Mouse (Mus musculus): ENCODE results near the gene Ccl12.
A peak's percentile ranks its signal among the peaks of the same experiment; 100 is the strongest.

Ccl12 gene

DNA sequence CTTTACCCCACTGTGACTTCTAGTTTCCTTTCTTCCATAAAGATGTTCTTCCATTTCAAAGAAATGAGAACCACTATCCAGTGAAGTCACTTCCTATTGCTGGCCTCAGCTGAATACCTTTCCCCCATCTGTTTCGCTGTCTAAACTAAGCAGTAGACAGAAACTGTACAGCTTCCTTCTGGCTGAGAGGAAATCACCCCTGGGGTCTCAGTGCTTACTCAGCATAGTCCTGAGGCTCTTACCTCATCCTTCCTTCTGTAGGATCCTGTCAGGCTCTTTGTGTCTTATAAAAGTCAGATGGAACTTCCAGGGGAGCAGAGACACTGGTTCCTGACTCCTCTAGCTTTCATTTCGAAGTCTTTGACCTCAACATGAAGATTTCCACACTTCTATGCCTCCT, at the start of gene Ccl12:
Ccl12 (plus strand) TSS at position 317 of the 400 bp plus-strand sequence.
- no peak for DNase-seq

DNA sequence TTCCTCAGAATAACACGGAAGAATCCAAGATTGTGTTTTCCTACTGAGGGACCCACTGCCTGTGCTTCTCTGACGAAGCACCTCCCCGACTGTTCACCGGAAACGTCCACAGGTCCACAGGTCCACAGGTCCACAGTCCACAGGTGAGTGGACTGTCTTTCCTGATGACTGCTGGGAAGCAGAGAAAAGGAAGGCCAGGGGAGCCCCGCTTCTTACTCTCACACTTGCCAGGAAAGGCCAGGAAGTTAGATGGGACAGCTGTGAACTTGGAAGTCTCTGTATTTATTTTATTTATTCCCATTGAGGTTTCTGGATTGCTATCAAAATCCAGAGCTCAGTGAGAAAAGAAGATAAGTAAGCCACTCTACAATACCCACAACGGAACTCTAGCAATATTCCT, 47.8 kb upstream of the Ccl12 start:
- no peak for DNase-seq

DNA sequence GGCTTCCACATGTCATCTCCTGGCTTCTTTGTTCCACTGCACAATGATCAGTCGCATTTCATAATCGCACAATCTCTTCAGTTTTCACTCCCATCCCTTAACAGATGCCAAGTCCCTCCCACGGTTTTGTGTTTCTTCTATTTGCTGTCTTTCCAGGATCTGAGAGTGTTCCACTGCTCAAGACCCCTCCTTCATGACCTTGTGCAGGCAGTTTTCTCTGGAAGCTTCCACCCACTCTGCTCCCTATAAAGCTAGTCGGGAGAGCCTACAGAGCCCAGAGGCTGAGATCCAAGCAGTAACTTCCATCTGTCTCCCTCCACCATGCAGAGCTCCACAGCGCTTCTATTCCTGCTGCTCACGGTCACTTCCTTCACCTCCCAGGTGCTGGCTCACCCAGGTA, 44.0 kb upstream of the Ccl12 start, which contains the start of gene Ccl11:
Ccl11 (plus strand) TSS at position 178 of the 400 bp plus-strand sequence.
- DNase-seq: no peak

DNA sequence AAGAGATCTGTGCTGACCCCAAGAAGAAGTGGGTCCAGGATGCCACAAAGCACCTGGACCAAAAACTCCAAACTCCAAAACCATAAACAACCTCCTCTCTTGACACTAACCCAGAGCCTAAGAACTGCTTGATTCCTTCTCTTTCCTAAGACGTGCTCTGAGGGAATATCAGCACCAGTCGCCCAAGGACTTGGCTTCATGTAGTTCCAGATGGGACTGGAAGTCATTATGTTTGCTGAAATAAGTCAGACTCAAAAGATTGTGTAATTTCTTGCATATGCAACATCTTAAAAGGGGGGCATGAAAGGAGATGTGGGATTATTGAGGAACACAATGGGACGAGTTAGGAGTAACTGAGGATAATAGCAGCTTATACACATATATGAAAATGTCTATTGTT, 39.4 kb upstream of the Ccl12 start:
- no peak for DNase-seq

DNA sequence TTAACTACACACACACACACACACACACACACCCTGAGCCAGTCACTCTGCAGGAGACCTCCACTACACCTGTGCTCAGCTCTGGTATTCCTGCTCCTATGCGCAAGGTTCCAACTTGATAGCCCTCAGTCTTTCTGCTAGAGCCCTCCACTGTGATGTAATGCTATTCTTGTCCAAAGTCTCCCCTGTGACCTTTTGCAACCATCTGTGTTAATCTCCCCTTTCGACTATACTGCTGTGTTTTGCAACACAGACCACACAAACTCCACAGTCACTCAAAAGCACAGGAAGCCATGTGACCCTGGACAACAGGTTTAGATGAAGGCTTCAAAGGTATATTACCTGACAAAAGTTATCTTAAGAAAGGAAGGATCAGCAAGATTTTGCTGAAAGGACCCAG, 38.2 kb upstream of the Ccl12 start:
- DNase-seq: peak in 1 of 2 experiments; percentile 10

DNA sequence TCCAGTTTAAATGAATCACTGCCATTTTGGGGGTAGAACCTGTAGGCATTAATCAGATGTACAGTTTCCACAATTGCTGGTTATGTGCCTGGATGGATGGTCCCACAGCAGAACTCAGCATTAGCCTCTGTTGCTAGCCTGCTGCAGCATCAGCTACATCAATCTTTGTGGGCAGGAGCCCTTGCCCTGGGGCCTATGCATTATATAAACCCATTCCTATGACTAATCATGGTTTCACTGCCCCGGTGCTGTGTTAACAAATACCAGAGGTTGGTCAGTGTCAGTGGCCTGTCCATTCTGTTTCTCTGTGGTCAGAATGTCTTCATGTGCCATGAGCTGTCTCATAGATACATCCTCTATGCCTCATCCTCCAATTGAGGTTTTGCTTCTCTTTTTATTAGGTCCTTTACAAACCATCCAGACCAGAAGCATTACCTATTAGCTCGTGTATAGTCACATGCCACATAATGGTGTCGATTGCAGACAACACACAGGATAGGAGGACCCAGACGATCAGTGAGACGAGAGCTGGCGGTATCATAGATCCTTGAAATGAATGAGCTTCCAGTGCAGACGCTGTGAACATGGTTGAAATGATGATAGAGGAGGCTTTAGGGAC, 34.6 kb upstream of the Ccl12 start:
- no peak for DNase-seq

DNA sequence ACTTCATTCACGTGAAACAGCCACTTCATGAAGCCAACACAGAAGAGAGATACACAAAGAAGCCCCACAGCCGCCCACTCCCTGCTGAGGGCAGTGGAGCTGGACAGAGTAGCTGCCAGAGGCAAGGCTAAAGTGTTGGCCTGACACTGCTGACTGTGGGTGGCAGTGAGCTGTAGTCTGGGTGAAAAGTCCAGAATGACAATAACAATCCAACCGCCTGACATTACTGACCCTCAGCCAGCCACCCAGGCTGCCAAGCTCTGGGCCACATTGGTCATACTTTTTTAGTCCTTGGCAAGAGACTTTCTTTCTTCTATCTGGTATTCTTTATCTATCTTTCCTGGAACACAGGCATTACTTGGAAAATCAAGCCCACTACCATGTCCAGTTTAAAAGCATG, 30.6 kb upstream of the Ccl12 start:
- DNase-seq: peak in 1 of 2 experiments; percentile 14

DNA sequence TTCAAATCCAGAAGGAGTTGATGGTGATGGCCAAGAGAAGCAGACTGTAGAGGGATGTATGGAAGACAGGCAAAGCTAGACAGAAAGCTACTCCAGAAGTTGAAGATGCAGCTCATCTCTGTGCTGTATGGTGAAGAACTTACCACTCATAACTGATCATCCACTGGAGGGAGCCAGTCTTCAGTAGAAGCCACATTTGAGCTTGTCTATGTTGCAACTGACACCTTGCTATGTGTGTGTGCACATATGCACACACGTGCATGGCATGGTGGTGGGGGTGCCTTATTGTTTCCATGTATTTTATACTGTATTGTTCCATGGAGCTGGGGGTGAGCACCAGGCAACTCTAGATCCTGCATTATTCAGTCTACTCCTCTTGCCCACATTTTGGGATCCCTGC, 29.3 kb upstream of the Ccl12 start:
- no peak for DNase-seq

DNA sequence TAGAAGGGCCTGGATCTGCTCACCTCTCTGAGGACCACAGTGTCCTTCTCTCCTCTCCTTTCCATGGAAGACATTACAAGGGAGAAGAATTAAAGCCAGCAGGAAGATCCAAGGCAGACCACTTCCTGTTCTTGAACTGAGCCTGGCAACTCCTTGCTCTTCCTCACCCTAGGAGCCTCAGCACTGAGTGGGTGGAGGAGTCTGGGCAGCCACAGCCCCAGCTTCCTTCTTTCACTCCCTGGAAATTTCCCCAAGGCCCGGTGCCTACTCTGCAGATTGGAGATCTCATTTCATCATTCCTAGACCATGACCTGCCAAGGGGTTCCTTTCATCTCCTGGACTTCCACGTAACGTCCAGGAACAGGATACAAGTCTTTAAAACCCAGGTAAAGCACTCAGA, 28.7 kb upstream of the Ccl12 start:
- DNase-seq: no peak

DNA sequence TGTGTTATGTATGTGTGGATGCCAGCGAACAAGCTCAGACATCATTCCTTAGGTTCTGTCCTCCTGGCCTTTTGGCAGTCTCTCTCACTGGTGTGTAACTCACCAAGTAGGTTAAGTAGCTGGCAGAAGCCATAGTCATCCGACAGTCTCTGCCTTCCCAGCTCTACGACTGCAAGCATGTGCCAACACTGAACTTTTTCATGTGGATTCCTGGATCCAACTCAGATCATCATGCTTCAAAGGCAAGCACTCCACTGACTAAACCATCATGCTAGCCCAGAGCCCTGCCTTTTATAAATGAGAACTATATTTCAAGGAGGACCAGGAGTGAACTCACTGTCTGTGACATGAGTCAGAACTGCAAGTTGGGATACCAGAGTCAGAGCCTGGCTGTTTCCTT, 28.0 kb upstream of the Ccl12 start:
- peak in 1 of 2 experiments; percentile 8 for DNase-seq

DNA sequence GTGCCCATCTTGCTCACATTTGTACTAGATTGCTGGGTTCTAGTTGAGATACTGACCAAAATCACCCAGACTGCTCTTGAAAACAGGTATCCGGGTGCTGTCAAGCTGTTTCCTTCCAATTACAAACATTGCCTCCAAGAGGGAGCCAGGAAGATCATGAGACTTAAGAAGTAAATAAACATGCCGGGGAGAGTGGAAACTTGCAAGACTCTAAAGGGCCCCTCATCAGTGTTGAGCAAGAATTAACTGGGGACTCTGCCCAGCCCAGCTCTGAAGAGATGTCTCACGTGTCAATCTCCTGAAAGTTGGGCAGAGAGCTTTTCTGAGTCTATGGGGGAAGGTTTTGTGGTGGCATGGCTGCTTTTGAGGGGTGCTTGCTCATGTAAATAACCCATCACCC, 24.6 kb upstream of the Ccl12 start:
- no peak for DNase-seq

DNA sequence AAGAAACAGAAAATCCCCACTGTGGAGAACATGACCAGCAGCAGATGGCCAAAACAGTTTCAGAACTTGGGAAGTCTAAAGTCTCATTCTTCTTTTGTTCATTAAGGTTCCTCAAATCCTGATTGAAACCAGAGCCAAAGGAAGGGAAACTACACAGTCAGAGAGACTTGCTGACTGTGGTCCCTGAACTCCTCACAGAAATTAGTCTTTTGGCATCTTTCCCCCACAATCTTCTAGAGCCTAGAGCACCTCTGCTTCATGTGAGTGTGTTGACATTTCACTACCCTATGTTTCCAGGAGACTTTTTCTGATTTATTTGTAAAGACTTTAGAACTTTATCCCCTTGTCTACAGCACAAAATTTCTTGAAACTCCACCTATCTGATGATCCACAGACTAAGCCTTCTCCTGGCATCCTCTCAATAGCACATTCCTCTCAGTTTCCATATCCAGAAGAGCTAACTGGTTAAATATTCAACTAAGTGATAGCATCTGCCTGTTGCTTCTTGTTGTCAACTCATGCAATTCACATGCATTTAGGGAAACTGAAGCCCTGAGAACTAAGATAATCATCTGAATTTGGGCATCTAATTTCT, 23.4 kb upstream of the Ccl12 start:
- DNase-seq: no peak

DNA sequence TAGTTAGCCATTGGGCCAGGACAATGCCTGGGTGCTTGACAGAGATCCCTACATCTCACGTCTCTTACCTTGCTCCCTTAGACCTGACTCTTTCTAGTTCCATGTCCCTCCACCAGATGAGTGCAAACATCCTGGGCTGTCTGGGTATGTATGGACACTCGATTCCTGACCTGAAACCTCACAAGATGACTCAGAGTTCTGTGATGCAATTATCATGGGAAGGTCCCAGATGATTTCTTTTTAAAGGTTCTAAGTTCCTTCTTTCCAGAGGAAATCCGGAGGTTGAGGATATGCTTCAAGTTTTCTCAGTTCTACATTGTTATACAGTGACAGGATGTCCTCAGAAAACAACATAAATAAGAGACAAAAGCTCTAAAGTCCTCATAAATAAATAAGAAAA, 20.8 kb upstream of the Ccl12 start:
- no peak for DNase-seq

DNA sequence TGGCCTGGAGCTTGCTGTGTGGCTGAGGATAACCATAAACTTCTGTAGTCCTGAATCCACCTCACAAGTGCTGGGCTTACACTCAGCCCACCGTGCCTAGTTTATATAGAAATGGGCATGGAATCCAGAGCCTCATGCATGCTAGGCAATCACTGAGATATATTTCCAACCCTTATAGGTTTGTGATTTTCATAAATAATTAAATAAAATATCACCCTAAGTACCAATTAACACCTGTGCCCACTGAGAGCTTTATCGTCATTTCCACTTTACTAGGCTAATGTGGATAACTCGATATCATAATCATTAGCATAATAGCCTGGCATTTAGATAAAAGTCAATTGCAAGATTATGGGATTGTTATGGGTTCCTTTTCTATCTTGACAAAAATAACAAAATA, 17.3 kb upstream of the Ccl12 start:
- no peak for DNase-seq

DNA sequence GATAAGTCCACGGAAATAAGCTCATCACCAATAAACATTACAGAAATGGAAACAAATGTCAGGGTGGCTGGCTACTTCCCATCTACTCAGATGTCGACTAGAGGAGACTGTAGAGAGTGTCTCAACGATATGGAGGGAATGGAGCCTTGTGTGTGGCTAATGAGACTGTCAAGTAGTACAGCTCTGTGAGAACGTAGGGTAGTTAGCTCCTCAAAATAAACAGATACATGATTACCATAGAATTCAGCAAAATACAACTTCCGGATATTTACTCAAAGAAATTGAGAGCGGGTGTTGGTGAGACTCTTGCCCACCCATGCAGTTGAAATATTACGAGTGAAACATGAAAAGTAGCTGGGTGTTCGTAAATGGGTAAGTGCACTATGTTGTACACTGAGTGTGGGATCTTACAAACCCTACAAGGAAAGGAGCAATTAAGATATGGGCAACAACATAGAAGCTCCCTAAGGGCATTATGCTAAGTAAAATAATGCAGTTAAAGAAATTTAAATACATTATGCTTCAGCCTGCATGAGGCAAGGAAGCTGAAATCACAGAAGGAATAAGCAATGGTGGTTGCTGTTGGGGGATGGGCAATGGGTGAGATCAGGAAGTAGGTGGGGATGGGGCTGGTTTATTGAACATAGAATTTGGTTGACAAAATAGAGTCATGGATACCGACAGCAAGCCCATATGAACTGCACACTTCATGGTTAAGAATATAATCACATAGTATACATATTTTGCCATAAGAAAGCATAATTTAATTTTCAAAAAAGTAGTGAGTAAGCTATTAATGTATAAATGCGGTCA, 1.9 kb upstream of the Ccl12 start:
- DNase-seq: no peak

DNA sequence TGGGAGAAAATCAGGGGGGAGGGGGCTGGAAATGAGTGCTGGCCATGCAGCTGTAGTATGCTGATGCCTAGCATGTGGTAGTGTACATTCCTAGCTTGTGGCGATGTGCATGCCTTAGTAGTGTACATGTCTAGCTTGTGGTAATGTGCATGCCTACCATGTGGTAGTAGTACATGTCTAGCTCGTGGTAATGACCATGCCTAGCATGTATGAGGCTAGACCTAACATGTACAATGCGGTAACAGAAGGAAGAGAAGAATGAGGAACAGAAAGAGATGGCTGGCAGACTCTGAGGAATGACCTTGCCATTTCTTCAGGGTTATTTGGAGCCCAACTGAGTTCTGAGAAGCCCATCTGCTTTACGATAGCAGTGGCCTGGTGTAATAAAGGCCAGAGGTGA, 558 bp upstream of the Ccl12 start:
- no peak for DNase-seq

DNA sequence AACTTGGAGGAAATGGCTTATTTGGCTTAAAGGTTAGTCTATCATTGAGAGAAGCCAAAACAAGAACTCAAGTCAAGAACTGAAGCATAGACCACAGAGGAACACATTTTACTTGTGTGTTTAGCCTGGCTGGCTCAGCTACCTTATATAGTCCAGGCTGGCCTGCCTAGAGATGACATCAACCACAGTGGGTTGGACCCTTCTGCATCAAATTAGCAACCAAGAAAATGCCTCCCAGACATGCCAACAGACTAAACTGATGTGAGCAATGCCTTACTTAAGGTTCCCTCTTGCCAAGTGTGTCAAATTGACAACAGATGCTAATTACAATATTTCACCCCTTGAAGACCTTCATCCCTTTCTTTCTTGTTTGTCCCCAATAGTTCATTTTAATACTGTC, 8.0 kb downstream of the Ccl12 start:
- no peak for DNase-seq

DNA sequence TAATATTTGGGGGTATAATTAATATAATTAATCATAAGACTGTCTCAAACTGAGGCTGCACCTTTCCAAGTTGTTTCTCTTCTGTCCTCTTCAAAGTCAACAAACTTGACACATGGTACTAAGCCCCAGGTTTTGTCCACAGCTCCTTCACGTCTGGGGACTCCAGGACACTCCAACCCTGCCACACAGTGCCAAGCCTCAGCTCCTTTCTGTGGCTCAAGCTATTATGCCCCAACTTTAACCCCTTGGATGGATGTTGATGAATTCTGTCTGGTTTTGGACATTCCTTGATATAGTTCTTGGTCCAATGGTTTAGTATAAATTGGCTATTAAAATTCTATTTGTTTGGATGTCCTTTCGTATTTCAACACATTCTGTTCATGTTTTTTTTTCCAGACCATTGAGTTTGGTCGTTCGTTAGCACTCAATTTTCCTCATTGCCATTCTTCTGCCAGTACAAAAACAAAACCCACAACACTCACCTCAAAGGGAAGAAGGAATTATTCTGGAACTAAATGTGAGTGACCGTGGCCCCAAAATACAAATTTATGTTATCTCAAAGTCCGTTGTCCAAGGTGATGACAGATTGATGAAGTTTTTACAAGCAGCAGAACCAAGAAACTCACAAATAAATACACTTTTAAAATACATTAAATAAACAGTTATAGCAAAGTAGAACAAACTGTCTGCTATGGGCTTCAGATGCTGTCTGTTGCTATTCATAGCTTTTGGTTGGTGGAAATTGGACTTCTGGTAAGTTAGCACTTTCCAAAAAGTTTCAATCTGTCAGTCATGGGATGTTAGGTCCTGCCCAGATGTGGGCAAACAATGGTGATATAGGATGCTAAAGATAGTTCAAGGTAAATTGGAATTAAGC, 9.0 kb downstream of the Ccl12 start:
- DNase-seq: no peak

DNA sequence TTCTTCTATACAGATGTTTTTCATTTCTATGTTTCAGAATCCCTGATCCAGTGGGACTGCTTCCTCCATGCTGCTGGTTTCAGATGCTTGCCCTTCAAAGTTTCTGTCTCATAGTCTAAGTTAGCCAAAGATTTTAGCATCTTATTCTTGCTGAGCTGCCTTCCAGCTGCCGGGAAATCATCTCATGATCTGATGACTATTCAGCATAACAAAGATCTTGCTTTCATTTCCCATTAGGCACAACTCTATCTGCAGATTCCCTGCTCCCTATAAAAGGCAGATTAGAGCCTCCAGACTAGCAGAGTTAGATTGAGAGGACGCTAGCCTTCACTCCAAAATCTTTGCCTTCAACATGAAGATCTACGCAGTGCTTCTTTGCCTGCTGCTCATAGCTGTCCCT, 13.2 kb downstream of the Ccl12 start, which contains the start of gene Ccl8:
Ccl8 (plus strand) TSS at position 301 of the 400 bp plus-strand sequence.
- DNase-seq: no peak

DNA sequence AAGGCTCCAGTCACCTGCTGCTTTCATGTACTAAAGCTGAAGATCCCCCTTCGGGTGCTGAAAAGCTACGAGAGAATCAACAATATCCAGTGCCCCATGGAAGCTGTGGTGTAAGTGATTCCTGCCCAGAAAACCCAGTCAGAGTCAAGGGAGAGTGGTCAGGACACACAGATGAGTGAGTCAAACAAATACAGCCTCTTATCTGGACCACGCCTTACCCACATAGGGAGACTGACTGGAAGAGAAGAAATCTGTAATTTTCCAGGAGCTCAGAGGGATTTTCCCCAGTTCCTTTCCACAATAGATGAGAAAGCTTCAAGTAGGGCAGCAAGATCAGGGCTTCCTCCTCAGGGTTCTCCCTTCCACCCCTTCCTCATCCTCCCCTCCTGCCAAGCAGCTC, 14.4 kb downstream of the Ccl12 start:
- DNase-seq: no peak

DNA sequence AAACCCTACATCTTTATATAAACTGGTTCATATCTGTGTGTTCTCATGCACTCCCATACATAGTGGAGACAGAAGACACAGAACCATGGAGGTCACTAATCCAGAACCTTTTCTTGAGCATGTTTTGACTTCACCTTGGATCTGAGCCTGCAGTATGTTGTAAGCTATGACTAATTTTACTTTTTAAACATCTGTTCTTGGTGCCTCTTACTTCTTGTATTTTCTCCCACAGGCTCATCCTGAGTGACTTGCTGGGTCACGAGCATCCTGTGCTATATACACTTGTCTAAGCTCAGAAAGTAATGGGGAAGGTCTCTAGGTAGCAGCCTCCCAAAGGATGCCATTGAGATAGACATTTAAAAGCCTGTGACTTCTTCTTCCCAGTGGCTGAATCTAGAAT, 31.3 kb downstream of the Ccl12 start:
- no peak for DNase-seq

DNA sequence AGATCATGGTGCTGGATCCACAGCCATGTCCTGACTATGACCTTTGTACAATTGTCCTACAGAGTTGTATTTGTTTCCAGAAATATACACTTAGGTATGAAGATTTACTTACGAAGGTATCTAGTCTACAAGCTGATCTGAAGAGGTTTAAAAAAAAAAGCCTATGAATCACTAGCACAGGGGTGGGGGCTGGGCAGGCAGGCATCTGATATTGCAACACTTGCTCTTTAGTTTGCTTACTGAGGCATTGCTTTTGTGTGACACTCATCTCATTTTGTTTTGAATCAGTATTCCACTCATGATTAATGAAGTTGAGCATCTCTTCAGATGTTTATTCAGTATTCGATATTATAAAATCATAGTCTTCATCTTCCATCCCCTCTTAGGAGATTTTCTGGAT, 34.6 kb downstream of the Ccl12 start:
- no peak for DNase-seq

DNA sequence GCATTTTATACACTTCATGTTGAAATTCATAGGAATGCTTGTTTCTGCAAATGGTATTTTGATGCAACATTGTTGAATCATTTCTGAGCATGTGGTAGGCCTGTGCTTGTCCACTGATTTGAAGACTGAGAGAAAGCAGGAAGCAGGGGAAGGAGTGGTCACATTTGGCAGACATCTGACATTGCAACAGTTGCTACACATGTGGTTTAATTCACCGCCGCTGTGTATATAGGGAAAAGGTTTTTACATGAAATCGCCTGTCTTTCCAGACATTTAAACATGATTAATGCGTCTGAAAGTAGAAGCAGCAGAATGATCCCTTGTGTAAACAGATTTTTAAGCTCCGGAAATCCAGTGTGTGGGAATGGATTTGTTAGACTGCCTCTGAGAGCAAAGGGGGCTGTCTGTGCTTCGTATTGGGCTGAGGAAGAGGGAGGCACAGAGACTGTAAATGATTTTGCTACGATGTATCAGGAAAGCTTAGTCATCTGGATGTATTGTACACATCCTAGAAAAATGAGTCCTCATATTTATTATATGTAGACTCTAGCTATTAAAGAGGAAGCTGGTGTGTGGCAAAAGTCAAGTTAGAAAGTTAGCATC, 37.9 kb downstream of the Ccl12 start:
- no peak for DNase-seq

All from cerebellum, postnatal 10 days (tissue).